Mouse (Mus musculus) heart, postnatal 0 days (tissue): Measurements from ENCODE around the gene Hydin. TPM values are rescaled to one million over a fixed set of nuclear protein-coding genes. Genes with fewer than 3 reads are reported as not detected.

Experiments used
- ATAC-seq: fragments of 200-750 bp; cut with Nextera tagmentation; 2 replicates; pipeline ENCODE4 v1.8.0; 2017; ENCODE audit warnings: low read depth, moderate number of reproducible peaks, moderate library complexity; ENCODE audit not compliant: insufficient read depth
- DNase-seq: peaks from one replicate; pipeline ENCODE4 v3.0.0-alpha.2; 2016; ENCODE audit warnings: low spot score
- H3K27ac ChIP-seq: fragments of 300-500 bp; sonication (generic); 2 replicates; pipeline ENCODE4 v1.5.1; 2014; ENCODE audit warnings: low read depth, mild to moderate bottlenecking
- H3K27me3 ChIP-seq: fragments of 300-500 bp; sonication (generic); 2 replicates; pipeline ENCODE4 v1.6.1; 2014; ENCODE audit warnings: low read length, mixed read lengths; ENCODE audit not compliant: control insufficient read depth, insufficient read depth
- H3K36me3 ChIP-seq: fragments of 300-500 bp; sonication (generic); replicated peaks from 2 replicates; pipeline ENCODE4 v1.6.1; 2014; ENCODE audit warnings: low read length, mixed read lengths; ENCODE audit not compliant: control insufficient read depth, insufficient read depth
- H3K4me1 ChIP-seq: fragments of 300-500 bp; sonication (generic); 2 replicates; pipeline ENCODE4 v1.6.1; 2014; ENCODE audit warnings: antibody characterized with exemption; ENCODE audit not compliant: control insufficient read depth, insufficient read depth
- H3K4me2 ChIP-seq: fragments of 300-500 bp; sonication (generic); 2 replicates; pipeline ENCODE4 v1.6.1; 2014; ENCODE audit warnings: low read depth, mild to moderate bottlenecking, low read length, moderate library complexity
- H3K4me3 ChIP-seq: fragments of 300-500 bp; sonication (generic); 2 replicates; pipeline ENCODE4 v1.5.1; 2014; ENCODE audit warnings: low read depth, low read length
- H3K9ac ChIP-seq: fragments of 300-500 bp; sonication (generic); replicated peaks from 2 replicates; pipeline ENCODE4 v1.6.1; 2014; ENCODE audit warnings: low read depth, low read length, mixed read lengths
- H3K9me3 ChIP-seq: fragments of 300-500 bp; sonication (generic); replicated peaks from 2 replicates; pipeline ENCODE4 v1.6.1; 2016; ENCODE audit warnings: low read length; ENCODE audit not compliant: control insufficient read depth
- CTCF ChIP-seq: IDR thresholded peaks from 2 replicates; pipeline ENCODE4 v1.5.1; 2016; ENCODE audit warnings: antibody characterized with exemption, control low read depth, low read depth
- EP300 ChIP-seq: IDR thresholded peaks from 2 replicates; pipeline ENCODE4 v1.6.1; 2016; ENCODE audit warnings: antibody characterized with exemption, low read depth
- WGBS: fragments of 180-500 bp; shearing (Covaris S2); extraction: QIAGEN DNeasy Blood & Tissue Kit; methylation state at CpG from one replicate; pipeline ENCODE4 v1.1.7; 2014; 5-methylcytosine and 5-hydroxymethylcytosine counted together
- polyA plus RNA-seq: library from polyadenylated mRNA; unstranded; fragments of >200 nt; fragmentation: Nextera tagmentation; extraction: Ambion mirVana; gene quantifications from 2 replicates; pipeline ENCODE4 v1.2.1, GENCODE M21; 2015
- total RNA-seq: library from RNA; depleted of rRNA; stranded (reverse); fragments of >200 nt; gene quantifications from 2 replicates; pipeline ENCODE4 v1.2.3, GENCODE M21; 2014; ENCODE audit warnings: low replicate concordance

Hydin gene
- total and polyA plus RNA-seq, 2 experiments from 2014 or later, result 0.03 to 0.04 TPM

- no peak overlapping the region for H3K27ac ChIP-seq
- H3K4me3 ChIP-seq, result no peak overlapping the region
- no peak overlapping the region for H3K4me2 ChIP-seq
- ATAC-seq, result no peak
- DNase-seq, result no peak
- TF ChIP-seq CTCF, result no peak
- no peak for TF ChIP-seq EP300
- no peaks in the 10 kb centered on the region for H3K36me3 ChIP-seq
- H3K9me3 ChIP-seq, result 0 out of 2 replicates have a peak, but pooled peaks cover 3% of the 10 kb centered on the region
- H3K4me1 ChIP-seq, result no peaks in the 10 kb centered on the region
- no peak overlapping the region for H3K9ac ChIP-seq
- no peaks in the 10 kb centered on the region for H3K27me3 ChIP-seq
- WGBS, result 55% methylated on average over 13 of the region's 13 CpGs
Observed at GRCm38 (mm10) chr8:110486020-110486419, 219.2 kb downstream of the Hydin start.

- Histone ChIP-seq H3K9me3 (0 out of 2 replicates have a peak, but pooled peaks cover 3% of the 10 kb centered on the region), H3K36me3 (no peaks in the 10 kb centered on the region), H3K9ac (no peak overlapping the region), H3K4me2 (no peak overlapping the region), H3K27ac (no peak overlapping the region), H3K4me1 (no peaks in the 10 kb centered on the region), H3K4me3 (no peak overlapping the region), H3K27me3 (no peaks in the 10 kb centered on the region)
- WGBS, result 88% methylated on average over 6 of the region's 6 CpGs
- no peak for DNase-seq
- ATAC-seq, result no peak
- TF ChIP-seq CTCF (no peak), EP300 (no peak)
Observed at GRCm38 (mm10) chr8:110487644-110488043, 220.9 kb downstream of the Hydin start.

GRCm38 (mm10) chr8:110489344-110489743 lies 222.6 kb downstream of the Hydin start:
- H3K4me2 ChIP-seq, result no peak overlapping the region
- no peaks in the 10 kb centered on the region for H3K4me1 ChIP-seq
- DNase-seq (no peak), ATAC-seq (no peak)
- no peaks in the 10 kb centered on the region for H3K27me3 ChIP-seq
- 0 out of 2 replicates have a peak, but pooled peaks cover 3% of the 10 kb centered on the region for H3K9me3 ChIP-seq
- no peaks in the 10 kb centered on the region for H3K36me3 ChIP-seq
- 70% methylated on average over 4 of the region's 4 CpGs for WGBS
- H3K9ac ChIP-seq, result no peak overlapping the region
- H3K4me3 ChIP-seq, result no peak overlapping the region
- no peak overlapping the region for H3K27ac ChIP-seq
- TF ChIP-seq CTCF (peak; percentile 29; the same call in 1 of the 2 replicates), EP300 (no peak)

GRCm38 (mm10) chr8:110491118-110491517 lies 224.3 kb downstream of the Hydin start:
- no peak for TF ChIP-seq EP300
- no peak for TF ChIP-seq CTCF
- ATAC-seq (no peak), DNase-seq (no peak)
- H3K27me3 ChIP-seq, result no peaks in the 10 kb centered on the region
- no peaks in the 10 kb centered on the region for H3K4me1 ChIP-seq
- WGBS, result 77% methylated on average over 5 of the region's 5 CpGs
- H3K9me3 ChIP-seq, result 0 out of 2 replicates have a peak, but pooled peaks cover 3% of the 10 kb centered on the region
- H3K9ac ChIP-seq, result no peak overlapping the region
- no peak overlapping the region for H3K27ac ChIP-seq
- no peaks in the 10 kb centered on the region for H3K36me3 ChIP-seq
- H3K4me2 ChIP-seq, result no peak overlapping the region
- H3K4me3 ChIP-seq, result no peak overlapping the region

- Histone ChIP-seq H3K9ac (no peak overlapping the region), H3K9me3 (no peaks in the 10 kb centered on the region), H3K27ac (no peak overlapping the region), H3K4me3 (no peak overlapping the region), H3K4me1 (no peaks in the 10 kb centered on the region), H3K27me3 (0 out of 2 replicates have a peak, but pooled peaks cover under 1% of the 10 kb centered on the region), H3K36me3 (no peaks in the 10 kb centered on the region), H3K4me2 (no peak overlapping the region)
- WGBS, result 71% methylated on average over 9 of the region's 9 CpGs
- DNase-seq, result no peak
- ATAC-seq, result no peak
- TF ChIP-seq EP300 (no peak), CTCF (no peak)
Observed at GRCm38 (mm10) chr8:110496286-110496685, 229.5 kb downstream of the Hydin start.

- Histone ChIP-seq H3K27me3 (peaks cover 14% of the 10 kb centered on the region; the same call in 1 of the 2 replicates), H3K4me2 (no peak overlapping the region), H3K36me3 (no peaks in the 10 kb centered on the region), H3K27ac (no peak overlapping the region), H3K9ac (no peak overlapping the region), H3K4me1 (no peaks in the 10 kb centered on the region), H3K9me3 (no peaks in the 10 kb centered on the region), H3K4me3 (no peak overlapping the region)
- TF ChIP-seq EP300 (no peak), CTCF (no peak)
- DNase-seq (no peak), ATAC-seq (no peak)
- WGBS, result 19% methylated on average over 10 of the region's 10 CpGs
Observed at GRCm38 (mm10) chr8:110500253-110500652, 233.5 kb downstream of the Hydin start.
